Mouse (Mus musculus): Measurements from ENCODE around the gene Tmem208.
A peak's percentile ranks its signal among the peaks of the same experiment; 100 is the strongest.

Gene Tmem208

DNA sequence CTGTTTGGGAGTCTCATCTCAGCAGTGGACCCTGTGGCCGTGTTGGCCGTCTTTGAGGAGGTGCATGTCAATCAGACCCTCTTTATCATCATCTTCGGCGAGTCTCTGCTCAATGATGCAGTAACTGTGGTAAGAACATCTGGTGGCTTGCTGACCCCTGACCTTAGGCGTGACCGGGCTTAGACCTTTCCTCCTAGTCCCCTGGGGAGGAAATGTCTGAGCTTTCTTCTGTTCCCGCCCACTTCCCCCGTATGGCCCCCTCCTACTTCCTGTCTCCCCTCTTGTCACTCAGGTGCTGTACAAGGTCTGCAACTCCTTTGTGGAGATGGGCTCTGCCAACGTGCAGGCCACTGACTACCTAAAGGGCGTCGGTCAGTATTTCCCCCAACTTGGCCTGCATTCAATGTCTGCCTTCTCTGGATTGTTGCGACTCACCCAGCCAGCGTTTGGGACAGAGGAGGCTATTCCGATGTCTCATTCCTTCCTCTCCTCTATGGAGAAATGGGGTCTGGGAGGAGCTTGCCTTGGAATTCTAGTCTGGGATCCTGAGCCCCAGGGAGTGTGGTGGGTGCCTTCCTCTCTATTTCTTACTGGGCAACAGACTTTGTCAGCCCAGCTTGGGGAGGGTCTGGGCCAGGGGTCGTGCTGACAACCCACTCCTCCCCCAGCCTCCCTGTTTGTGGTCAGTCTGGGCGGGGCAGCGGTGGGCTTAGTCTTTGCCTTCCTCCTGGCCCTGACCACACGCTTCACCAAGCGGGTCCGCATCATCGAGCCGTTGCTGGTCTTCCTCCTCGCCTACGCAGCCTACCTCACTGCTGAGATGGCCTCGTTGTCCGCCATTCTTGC, 29.2 kb downstream of the Tmem208 start:
- peak; percentile 65 for DNase-seq

DNA sequence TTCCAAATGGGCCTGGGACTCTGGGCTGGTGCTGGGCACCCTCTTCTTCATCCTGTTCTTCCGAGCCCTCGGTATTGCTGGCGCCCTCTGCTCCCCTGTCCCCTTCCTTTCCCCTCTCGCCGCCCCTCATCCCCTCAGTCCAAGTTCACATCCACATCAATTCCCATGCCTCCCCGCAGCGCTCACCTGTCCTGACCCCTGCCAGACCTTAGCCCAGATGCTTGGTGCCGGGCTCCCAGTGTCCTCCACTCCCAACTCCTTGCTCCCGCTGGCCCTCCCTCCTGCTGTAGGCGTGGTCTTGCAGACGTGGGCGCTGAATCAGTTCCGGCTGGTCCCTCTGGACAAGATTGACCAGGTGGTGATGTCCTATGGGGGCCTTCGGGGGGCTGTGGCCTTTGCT, 30.5 kb downstream of the Tmem208 start:
- DNase-seq: no peak

DNA sequence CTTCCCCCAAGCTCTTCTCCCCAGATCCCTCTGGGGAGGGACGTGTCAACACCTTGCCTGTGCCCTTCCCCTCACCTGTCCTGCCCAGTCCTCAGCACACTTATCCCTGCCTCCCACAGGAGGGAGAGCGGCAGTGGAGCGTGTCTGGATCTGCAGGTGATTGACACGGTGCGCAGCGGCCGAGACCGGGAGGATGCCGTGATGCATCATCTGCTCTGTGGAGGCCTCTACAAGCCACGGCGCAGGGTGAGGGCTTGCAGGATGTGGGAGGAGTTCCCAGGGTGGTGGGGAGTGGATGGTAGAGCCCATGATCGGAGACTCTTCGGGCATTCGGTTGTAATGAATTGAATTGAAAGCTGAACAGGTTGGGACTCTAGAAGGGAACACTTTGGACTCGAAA, 33.1 kb downstream of the Tmem208 start:
- DNase-seq: no peak

DNA sequence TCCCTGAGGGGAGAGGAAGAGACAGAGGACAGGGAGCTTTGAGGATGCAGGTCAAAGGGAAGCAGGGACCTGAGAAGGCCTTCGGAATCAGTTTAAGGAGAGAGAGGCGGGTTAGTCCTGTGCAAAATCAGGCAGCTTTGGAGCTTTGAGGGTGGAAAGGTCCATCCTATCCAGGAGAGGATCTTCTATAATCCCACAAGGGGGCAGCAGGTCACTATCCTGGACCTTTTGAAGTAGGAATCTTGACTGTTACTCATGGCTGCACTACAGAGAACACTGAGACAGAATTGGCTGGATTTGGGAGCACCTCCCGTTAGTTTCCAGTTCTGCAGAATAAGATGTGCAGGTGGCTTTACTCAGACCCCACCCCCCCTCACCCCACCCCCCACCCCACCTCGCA, 33.5 kb downstream of the Tmem208 start:
- no peak for DNase-seq

DNA sequence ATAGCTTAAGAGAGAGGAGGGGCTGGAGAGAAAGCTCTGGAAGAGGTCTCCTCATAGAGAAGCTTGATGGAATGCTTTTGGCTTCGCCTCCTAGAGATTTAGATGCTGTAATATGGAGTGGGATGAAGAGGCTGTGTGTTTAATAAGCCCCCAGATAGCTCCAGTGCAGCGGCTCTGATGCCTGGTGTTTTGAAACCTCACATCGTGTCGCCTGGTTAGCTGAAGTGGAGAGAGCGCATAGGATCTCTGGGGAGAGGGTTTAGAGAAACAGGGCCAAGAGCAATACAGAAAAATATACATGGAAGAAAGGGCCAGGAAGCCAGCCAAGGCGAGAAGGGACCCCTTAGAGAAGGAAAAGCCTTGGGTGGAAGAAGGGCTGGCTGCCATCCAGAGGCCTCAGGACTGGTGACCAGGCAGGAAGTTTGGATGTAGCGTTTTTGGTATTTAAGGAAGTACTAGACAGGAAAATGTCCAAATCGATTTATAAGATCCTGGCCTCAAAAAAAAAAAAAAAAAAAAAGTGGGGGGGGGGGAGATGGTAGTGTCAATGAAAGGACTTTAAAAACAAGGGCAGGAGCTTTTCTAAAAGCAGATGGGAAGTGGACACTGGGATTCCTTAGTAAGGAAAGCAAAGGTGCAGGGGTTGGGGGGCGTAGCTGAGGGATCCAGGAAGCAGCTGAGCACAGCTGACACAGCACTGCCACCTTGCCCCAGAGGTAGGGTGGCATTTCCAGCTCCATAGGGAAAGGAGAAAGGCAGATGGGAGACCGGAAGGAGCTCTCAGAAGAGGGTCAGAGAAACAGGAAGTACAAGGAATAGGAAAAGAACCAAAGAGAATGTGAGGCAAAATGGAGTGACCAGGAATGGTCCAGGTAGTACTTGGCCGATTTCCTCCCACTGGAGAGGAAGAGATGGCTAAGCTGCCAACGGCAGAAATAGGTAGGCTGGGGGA, 35.9 kb downstream of the Tmem208 start:
- DNase-seq: no peak

DNA sequence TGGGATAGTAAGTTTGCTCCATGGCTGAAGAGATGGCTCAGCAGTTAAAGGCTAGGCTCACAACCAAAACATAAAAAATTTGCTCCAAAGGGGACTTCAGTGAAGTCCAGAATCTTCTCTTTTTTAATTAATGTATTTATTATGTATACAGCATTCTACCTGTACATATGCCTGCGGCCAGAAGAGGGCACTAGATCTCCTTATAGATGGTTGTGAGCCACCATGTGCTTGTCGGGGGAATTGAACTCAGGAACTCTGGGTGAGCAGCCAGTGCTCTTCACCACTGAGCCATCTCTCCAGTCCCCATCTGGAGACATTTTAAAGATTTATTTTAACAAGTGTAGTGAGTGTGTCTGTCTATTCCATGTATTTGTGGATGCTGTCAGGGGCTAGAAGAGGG, 41.0 kb downstream of the Tmem208 start:
- DNase-seq: peak; percentile 29

DNA sequence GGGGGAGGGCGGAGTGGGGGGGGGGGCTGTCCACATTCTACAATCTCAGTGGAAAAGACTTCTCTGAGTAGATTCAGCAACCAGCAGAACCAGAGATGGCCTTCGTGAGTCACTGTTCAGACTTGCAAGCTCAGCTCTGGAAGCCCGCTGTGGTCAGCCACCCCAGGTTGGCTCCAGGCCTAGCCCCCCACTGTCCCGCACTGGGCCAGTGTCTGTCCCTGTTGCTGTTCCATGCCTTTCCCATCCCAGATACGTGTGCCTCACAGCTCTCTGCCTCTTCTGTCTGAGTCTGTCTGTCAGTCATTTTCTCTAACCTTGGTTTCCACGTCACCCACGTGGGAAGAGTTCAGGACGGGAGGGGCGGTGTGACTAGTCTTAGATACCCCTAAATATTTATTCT, 46.3 kb downstream of the Tmem208 start:
- no peak for DNase-seq

DNA sequence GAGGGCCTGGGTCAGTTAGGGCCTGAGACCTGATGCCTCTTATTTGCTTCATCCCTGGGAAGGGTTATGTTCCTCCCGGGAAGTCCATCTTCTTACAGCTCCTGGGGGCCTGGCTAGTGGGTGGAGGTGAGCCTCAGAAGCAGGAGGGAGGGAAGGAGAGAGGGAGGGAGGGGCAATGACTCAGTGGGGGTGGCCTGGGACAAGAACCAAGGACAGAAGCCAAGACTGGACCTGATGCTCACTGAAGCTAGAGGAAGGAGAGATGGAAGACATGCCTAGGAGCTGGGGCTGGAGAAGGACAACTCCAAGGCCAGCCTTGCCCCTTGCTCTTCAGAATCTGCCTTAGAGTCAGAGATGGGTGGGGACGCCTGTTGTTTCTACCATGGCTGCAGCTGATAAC, 46.9 kb downstream of the Tmem208 start, which contains the start of gene Plekhg4:
Gene Plekhg4, plus strand, starts transcription at position 243 of the 400 bp plus-strand sequence.
- DNase-seq: no peak

DNA sequence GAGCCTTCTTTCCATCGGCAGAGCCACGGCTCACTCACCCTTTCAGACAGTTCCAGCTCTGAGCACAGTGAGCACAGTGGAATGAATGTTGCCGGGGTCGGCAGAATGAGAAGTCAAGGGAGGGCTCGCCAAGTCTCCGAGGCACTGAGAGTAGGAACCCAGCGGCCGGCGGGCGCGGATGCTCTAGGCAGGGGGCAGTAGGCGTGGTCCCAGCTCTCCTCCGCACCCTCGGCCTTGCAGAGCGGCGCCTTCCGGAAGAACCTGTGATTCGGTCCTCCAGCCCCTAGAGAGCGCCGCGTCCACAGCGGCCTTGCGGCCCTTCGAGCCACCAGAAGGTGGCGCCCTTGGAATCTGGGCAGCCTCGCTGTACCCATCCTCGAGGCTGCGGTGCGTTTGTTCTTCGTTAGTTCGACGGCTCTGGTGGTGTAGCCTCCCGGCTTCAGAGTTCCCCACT, 48.4 kb downstream of the Tmem208 start:
- peak; percentile 11 for DNase-seq

DNA sequence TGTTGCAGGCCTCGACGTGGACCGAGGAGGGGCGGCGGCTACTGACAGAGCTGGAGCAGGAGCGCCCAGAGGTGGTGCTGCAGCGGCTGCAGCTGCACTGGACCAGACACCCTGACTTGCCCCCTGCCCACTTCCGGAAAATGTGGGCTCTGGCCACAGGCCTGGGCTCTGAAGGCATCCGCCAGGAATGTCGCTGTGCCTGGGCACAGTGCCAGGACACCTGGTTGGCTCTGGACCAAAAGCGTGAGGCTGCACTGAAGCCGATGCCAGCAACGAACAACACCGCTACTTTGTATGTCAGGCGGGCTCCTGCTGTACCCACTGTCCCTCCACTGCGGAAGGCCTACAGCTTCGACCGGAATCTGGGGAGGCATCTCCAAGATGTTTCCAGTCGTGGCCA, 52.5 kb downstream of the Tmem208 start:
- DNase-seq: no peak

DNA sequence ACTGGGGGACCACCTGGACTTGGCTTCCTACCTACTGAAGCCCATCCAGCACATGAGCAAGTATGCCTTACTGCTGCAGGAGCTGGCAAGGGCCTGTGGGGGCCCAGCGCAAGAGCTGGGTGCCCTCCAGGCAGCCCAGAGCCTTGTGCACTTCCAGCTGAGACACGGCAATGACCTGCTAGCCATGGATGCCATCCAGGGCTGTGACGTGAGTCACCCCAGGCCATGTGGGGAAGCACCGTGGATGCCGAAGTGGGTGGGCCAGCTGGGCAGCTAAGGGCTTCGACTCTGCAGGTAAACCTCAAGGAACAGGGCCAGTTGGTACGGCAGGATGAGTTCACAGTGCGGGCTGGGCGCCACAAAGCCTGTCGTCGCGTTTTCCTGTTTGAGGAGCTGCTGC, 54.2 kb downstream of the Tmem208 start:
- DNase-seq: no peak

DNA sequence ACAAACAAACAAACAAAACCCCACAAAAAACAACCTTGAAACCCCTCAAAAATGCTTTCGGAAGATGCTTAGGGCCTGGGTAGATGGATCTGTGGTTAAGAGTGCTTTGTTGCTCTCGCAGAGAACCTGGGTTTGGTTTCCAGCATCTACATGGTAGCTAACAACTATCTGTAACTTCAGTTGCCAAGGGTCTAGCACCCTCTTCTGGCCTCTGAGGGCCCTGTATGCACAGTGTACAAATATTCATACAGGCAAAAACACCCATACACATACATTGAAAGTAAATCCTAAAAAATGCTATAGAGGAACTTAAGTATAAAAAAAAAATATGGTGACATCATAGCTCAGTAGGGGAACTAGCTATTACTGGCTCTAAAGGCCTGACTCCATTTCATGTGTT, 57.9 kb downstream of the Tmem208 start:
- no peak for DNase-seq

Measured in thymus, postnatal 25 days (tissue).